8 mouse cellular contexts compared by ENCODE assay signal in genomic region chr3:21936616-21937015, GRCm38 (mm10).
A peak's percentile ranks its signal among the peaks of the same experiment; 100 is the strongest.
DNase-seq lines count a peak whose midpoint lies in the region; ATAC-seq and TF ChIP-seq lines count a peak whose summit lies in the region.

No protein-coding gene starts in this region.

- TF ChIP-seq POLR2A in spleen, adult 2 months (IDR thresholded peaks at IDR 0.05; ENCODE audit: low read depth, low read length), result no peak

- H3K36me3 ChIP-seq in spleen, adult 2 months (ENCODE audit: control insufficient read depth, insufficient read depth, low read length), result no peaks in the 10 kb centered on the region
- H3K36me3 ChIP-seq in midbrain, embryonic 12.5 days, result no peaks in the 10 kb centered on the region

- 0 out of 2 replicates have a peak overlapping the region, but pooled peaks have one; percentile 5 for H3K9ac ChIP-seq in midbrain, embryonic 12.5 days (replicated peaks)

- TF ChIP-seq CTCF in spleen, adult 2 months (IDR thresholded peaks at IDR 0.05; ENCODE audit: extremely low read depth, insufficient read depth, insufficient read length, insufficient replicate concordance), result no peak

- no peak overlapping the region for H3K4me3 ChIP-seq in spleen, adult 2 months (ENCODE audit: extremely low read depth, insufficient read depth, insufficient read length)
- H3K4me3 ChIP-seq in midbrain, embryonic 12.5 days, result no peak overlapping the region

- DNase-seq in gastrocnemius, adult 18-20 months (ENCODE audit: low spot score), result peak; percentile 18
- DNase-seq in gastrocnemius, postnatal 14 days, result no peak
- DNase-seq in spleen, adult 2 months (ENCODE audit: low read depth in 1 of 2, low spot score in 2 of 2), result no peak
- DNase-seq in spleen, postnatal 14 days (ENCODE audit: low spot score in 2 of 2), result no peak
- DNase-seq in induced T-regulatory cell, adult 2 months (ENCODE audit: low read depth), result peak; percentile 66
- no peak for DNase-seq in urinary bladder, postnatal 10 days (ENCODE audit: low spot score)

- H3K9me3 ChIP-seq in midbrain, embryonic 12.5 days, result no peaks in the 10 kb centered on the region

- WGBS in spleen, adult 2 months, result 28% methylated on average over 8 of the region's 8 CpGs
- whole genome bisulfite sequencing in midbrain, embryonic 12.5 days, result 7% methylated on average over 8 of the region's 8 CpGs

- peak overlapping the region; percentile 41 for H3K4me2 ChIP-seq in midbrain, embryonic 12.5 days (replicated peaks)

- peak overlapping the region; percentile 64 for H3K27ac ChIP-seq in spleen, adult 2 months (ENCODE audit: insufficient read depth, low read length)
- peak overlapping the region; percentile 85 for H3K27ac ChIP-seq in midbrain, embryonic 12.5 days (replicated peaks)

- H3K27me3 ChIP-seq in spleen, adult 2 months (ENCODE audit: control insufficient read depth, insufficient read depth, low read length), result no peaks in the 10 kb centered on the region
- no peaks in the 10 kb centered on the region; the same call in 1 of the 2 replicates for H3K27me3 ChIP-seq in midbrain, embryonic 12.5 days

- peak; percentile 9; the same call in 1 of the 2 replicates for ATAC-seq in midbrain, embryonic 12.5 days (ENCODE audit: low FRiP score, low read depth)
- no peak for ATAC-seq in monocyte, adult 5-6 weeks (replicated peaks; ENCODE audit: insufficient number of reproducible peaks, low FRiP score, low TSS enrichment, poor library complexity, severe bottlenecking)

- H3K4me1 ChIP-seq in spleen, adult 2 months (ENCODE audit: control insufficient read depth, insufficient read depth, insufficient read length), result peaks cover 30% of the 10 kb centered on the region; the same call in 1 of the 2 replicates
- H3K4me1 ChIP-seq in midbrain, embryonic 12.5 days, result peaks cover 35% of the 10 kb centered on the region

- intact Hi-C loops in gastrocnemius, postnatal 14 days (cut with DNase I; ENCODE audit: low total_unique reads), result loop anchor here (1.0 kb wide), 1 partner anchor 140 kb away; the partner anchor contains the start of gene Tbl1xr1

Comparison
In these comparisons a context has a peak if more than half of its experiments do, and no peak if none do; other contexts are left out.
1. DNase-seq: peak in gastrocnemius, adult 18-20 months (single experiment) and induced T-regulatory cell, adult 2 months (single experiment); none in gastrocnemius, postnatal 14 days (single experiment), spleen, adult 2 months (0 of 2), spleen, postnatal 14 days (0 of 2) and urinary bladder, postnatal 10 days (single experiment).